Mouse (Mus musculus) lung, postnatal 36 days (tissue): ENCODE measurements at regions not wholly inside any gene's neighbourhood (a gene's known extent, or its start where the extent isn't known, plus 50 kb on each side); places are given as distances from the start of the nearest gene placed in this dataset.
"Not testable (repeated sequence)": the region's sequence is repeated elsewhere in the genome, so short reads cannot be mapped to it uniquely, and the experiment has no call there.

ENCODE experiments used
- DNase-seq: peaks from one replicate; pipeline ENCODE4 v3.0.0; 2022; ENCODE audit warnings: mixed read lengths

DNA sequence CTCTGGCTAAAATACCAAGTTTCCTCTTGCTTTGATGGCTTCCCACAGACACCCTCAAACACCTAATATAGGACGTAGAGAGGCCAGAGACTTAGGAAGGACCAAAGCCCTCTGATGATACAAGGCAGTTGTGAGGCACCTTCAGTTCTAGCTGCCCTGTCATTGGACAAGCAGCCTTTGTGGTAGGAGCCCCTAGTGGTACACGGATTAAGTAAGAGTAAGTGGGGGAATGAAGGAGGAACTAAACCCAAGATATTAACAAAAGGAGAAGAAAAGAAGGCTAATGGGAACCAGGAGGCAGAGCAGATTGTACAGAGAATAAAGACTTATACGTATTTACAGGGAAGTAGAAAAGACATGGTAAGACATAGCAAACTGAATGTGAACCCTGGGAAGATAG lies 352.3 kb upstream of the Tmco5 start:
- DNase-seq, result not testable (repeated sequence)

DNA sequence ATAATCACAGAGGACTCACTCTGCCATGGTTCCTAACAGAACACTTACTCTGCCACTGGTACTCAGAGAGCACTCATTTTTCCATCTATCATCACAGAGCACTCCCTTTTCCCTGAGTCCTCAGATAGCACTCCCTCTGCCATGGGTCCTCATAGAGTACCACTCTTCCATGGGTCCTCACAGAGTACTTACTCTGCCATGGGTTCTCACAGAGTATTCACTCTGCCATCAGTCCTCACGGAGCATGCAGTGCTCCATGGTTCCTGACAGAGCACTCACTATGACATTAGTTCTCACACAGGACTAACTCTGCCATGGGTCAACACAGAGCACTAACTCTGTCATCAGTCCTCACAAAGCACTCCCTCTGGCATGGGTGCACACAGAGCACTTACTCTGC lies 342.0 kb upstream of the Tmco5 start:
- no peak for DNase-seq

DNA sequence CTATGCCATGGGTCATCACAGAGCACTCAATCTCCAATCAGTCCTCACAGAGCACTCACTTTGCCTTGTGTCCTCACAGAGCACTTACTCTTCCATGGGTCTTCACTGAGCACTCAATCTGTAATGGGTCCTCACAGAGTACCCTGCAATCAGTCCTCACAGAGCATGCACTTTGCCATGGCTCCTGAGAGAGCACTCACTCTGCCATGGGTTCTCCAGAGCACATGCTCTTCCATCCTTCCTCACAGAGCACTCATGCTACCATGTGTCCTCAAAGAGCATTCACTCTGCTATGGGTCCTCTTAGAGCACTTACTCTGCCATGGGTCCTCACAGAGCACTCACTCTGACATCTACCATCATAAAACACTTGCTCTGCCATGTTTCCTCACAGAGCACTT lies 319.1 kb upstream of the Tmco5 start:
- no peak for DNase-seq

DNA sequence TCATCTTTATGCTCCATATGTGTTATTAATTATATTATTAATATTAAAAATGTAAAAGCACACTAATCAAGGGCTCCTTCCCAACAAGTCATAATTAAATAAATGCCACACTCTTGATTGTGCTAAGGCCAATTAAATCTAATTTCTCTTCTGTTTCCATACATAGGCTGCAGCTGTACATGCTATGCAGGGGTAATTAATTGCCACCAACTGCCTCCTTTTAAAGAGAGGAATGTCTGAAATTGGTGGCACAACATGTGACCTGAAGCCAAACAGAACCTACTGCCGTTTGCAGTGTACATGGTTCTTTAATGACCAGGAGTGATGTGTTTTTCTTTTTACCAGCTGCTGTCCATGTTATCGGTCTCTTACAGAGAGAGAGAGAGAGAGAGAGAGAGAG lies 294.5 kb upstream of the Tmco5 start:
- DNase-seq, result no peak

DNA sequence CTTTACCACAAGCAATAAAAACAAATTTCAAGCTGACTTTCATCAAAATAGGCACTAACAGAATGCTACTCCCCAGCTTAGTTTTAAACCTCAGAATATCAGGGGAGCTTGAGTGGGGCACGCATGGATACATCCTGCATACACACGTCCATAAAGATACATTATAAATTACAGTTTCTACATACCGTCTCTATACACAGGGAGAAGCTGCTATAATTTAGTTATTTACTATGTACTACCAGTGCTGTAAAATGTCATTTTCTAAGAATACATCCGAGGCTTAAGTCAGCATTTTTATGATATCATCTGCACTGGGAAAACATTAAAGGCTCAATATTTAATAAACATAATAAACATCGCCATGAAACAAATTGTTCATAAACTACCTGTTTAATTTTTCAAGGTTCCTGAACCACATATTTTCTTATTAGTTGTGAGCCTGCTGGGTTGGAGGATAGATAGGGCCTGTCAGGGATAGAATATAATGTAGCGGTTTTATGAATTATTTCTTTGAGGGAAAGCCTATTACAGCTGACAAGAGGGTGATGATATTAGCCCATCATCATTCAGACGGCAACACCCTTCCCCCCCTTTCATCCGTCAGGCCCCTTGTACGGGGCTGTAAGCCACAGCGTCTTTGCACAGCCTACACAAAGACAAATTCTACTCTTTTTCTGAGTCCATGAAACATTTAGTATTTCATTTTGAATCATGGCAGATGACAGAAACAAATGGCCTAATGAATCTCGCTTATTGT lies 292.1 kb upstream of the Tmco5 start:
- DNase-seq, result no peak

DNA sequence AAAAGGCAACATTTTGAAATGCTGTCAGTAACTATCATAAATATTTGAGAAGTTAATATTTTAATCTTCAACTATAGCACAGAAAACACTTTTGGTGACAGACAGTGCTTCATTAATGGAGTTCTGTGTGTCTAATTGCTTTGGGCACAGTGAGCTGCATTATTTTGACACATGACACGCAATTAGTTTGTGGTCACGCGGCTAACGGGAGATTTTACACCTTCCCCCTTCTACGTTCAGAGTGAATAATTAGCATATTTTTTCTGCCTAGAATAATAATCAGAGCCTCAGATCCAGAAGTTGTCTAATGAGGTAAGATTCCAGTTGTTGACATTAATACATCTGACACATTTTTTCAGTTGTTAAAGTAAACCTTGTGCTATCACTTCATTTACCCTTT lies 272.6 kb upstream of the Tmco5 start:
- no peak for DNase-seq

DNA sequence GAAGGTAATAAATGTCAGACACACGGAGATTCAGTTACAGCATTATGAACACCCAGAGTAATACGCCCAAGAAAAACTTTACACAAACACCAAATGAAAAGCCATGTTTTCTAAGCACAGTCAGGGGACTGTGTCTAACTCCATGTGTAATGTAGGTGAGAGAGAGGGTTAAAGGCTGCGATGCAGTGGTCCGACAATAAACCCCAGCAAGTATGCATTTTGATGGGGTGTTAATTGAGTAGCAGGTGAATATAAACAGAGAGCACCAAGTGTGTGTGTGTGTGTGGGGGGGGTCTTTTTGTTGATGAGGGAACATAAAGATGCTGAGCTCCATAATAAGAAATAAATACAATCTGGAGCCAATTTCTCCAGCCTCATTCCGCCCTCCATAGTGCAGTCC lies 238.6 kb upstream of the Tmco5 start:
- DNase-seq, result no peak

DNA sequence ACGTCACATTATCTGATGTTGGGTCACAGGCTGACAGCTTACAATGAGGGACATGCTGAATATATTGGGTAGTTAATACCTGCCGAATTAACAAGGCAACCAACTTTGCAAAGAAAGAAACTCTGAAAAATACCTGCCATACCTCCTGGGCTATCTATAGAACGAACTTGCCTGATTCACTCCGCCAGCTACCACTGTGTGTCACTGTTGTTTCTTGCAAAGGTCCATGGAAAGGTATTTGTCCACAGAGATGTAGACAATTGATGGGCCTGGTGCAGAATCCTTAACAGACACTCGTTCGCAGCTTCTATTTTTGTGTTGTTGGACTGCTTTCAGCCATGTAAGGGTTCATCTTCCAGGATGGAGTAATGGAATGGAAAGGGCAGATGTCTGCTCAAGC lies 226.4 kb upstream of the Tmco5 start:
- peak; percentile 2 for DNase-seq

DNA sequence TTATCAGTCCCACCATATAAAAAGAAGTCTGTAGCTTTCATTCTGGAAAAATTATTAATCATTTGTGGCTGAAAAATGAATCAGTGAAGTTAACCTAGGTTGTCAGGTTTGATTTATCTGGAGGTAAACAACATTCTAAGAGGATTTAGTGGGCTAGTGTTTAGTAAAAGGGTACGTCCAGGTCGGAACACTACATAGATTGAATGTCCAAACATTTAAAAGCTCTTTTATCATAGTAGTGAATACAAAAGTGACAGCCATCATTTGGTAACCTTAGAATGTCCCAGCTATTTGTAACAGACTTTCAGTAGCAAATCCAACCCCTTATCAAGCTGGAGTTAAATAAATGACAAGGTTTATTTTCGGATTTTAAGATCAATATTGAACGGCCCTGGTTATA lies 192.7 kb upstream of the Tmco5 start:
- DNase-seq, result no peak

DNA sequence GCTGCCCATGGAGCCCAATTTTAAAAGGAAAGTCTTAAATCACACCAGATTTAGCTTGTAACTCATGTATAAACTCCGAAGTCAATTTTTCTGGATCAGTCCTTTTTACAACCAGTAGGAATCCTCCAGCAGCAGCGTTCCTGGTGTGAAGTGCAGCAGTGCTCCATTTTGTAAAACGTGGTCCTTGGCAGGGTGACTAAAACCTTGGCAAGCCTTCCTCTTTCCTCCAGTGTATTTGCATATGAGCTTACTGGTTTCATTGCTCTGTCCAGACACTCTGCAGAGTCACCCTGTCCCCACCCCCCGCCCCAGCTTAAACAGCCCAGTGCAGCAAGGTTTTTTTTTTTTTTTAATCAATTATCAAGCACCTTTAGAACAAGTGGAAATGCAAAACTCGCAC lies 180.9 kb upstream of the Tmco5 start:
- no peak for DNase-seq

DNA sequence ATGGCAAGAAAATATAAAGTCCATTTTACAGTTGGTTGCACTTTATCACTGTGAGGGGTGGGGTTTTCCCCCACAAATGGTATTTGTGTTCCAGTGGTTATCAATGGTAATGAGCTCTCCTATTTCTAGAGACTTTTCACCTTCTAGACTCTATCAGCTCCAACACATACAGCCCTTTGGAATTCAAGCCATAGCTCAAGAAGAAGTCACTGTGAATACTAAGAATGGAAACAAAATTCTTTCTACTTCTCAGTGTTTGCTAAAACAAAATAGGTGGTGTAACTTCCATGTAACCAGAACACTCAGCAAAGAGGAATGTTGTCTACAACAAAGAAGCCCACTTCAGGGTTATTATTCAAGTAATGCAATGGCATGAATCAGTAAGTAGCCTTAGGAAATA lies 173.8 kb upstream of the Tmco5 start:
- DNase-seq, result no peak

DNA sequence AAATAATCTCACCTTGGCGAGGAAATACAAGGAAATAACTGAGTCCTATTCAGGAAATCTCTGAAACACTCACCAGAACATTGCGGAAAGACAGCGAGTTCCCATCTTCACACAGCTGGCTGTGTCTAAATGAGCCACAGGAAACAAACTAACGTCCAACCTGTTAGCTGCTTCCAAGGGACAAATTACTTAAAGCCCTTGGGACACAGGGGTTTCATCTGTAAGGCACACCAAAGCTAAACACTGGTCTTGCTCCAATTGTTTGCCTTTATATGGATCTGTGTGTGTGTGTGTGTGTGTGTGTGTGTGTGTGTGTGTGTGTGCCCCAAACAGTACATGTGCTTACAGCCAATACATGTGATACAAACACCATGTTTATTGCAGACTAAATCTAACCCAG lies 168.9 kb upstream of the Tmco5 start:
- DNase-seq, result no peak

DNA sequence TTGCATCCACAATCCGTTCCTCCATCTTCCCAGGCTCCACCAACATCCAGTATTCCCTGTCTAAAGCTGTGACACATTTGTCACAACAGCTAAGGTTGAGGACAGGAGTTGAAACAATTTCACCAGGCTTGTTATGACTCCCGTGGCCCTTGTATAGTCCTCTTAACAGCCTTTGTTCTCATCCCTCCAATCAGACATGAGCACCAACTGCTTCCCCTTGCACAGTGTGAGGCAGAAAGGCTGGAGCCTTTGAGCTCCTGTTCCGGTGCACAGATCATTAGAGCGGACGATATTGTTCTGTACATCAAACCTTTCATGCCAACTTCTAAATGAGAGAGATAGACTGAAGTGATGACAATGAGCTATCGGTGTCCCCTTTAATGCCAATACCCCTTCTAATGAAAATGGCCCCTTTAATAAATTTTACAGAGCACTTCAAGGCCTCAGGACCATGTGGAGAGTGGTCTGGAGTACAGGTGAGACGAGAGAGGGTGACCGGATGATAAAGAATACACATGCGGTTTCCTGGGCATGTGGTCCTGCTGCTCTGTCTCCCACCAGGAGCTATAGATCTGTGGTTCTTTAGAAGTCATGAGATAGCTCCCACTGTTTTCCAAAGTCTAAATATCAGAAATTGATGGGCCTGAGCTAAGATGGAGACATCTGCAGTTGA lies 161.8 kb upstream of the Tmco5 start:
- no peak for DNase-seq

DNA sequence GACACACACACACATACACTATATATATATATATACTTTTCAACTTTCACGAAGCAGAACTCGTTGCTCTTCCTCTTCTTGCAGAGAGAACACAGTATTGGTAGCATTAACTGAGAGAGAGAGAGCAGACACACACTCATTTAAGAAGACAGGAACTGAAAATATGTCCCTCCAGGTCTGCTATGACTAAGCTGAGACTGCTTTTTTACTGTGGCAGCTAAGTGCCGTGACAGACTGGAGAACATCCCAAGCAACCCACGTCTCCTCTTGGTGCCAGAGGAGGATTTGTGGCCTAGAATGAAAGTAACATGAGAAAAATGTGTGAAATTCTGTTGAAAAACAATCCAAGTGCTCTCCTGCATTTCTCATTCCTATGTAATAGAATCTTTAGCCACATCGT lies 159.9 kb upstream of the Tmco5 start:
- no peak for DNase-seq

DNA sequence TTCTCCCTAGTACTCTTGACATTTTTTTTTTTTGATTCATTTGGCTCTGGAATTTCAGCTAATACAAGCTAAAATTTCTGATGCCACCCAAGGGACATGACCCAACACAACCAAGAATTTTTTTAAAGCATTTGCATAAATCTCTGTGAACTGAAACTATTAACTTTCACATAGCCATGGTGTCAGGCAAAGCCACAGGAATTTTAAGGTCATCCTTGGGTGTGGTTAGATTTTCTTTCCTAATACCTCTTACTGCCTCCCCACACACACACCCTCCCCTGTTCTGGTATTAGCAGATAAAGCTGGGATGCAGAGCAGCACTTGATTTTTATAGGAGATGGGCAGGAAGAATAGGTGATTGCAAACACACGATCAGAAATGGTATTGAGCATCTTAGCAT lies 150.9 kb upstream of the Tmco5 start:
- no peak for DNase-seq

DNA sequence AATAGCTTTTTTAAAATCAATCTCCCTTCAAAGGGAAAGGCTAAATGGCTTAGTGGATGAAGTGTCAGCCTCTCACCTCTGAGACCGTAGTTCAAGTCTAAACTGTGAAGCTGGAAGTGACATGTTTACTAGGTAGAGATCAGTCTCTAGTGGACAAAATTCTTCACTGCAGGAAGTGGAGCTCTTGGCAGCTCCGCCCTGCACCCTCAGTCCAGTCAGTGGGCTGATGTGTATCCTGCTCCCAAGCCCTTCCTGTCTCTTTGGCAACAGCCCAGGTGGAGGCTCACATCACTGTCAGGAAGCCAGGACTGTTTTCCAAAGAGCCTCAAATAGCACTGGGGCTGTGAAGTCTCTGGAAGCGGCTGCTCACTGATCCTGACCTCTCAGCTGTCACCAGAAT lies 142.8 kb upstream of the Tmco5 start:
- DNase-seq, result peak; percentile 45

DNA sequence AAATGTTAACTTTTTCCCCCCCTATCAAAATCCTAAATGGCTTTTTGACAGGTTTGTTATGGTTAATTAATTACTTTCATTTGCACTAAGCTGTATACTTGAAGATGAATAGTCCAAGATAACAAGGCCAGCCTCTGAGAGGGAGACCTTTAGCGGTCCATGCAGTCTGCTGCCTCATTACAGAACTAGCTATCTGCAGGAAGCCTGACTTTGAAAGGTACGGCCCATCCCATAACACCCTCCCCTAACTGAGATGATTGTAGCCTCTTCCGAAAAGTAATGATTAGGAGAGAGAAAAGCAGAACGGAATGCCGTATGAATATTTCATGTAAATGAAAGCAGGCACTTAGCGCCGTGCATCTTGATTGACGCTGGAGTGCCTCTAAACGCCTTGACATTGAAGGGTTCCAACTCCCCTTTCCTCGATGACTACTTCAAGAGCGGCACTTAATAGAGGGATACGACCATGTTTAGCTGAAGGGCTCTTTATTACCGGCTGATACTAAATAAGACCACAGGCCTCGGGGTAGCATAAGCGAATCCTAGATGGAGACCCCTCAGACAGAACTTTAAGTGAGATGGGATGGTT lies 109.9 kb upstream of the Tmco5 start:
- DNase-seq, result no peak

DNA sequence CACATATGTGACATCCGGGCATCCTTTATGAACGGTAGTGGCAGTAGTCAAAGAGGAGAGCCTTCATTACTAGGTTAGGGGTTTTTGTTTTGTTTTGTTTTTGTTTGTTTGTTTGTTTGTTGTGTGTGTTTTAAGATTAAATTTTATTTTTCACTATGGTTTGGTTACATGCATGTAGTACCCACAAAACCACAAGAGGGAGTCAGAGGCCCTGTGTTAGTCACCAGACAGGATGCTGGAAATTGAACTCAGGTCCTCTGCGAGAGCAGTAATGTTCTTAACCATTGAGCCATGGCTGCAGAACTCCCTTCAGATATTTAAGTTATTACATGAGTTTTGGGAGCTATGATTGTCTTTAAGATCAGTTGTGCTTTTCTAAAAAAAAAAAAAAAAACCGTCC lies 109.3 kb upstream of the Tmco5 start:
- DNase-seq, result no peak

DNA sequence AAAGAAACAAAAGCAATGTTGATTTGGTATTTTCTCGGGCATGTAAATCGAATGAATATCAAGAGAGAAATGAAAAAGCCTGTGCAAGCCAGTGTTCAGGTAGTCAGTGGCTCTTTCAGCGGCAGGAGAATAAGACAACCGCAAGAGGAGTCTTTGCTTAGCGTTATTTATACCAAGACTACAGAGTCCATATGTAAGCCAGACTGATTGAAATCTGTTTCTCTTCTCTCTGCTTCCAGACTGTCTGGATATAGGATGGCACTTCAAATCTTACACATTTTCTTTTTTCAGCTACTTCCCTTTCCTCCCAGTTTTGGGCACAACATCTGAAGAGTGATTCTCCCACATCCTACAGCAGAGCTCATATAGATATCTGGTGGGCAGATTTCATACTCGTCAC lies 105.9 kb upstream of the Tmco5 start:
- no peak for DNase-seq

DNA sequence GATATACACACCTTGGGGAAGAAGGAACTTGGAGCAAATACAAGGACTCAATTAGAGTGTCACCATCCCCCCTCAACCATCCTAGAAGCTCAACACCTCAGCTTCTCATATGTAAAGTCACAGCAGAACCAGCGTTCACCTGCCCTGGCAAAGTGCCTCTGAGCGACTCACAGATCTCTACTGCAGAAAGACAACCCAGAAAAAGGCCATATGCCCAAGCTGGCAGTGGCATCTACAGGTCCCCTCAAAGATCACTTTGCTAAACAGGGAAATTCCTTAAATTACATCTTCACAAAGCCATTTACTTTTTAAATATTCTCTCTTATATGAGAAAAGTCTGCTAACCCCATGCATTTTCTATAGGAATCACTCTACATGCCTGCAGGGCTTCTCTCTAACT lies 78.3 kb upstream of the Tmco5 start:
- DNase-seq, result no peak

DNA sequence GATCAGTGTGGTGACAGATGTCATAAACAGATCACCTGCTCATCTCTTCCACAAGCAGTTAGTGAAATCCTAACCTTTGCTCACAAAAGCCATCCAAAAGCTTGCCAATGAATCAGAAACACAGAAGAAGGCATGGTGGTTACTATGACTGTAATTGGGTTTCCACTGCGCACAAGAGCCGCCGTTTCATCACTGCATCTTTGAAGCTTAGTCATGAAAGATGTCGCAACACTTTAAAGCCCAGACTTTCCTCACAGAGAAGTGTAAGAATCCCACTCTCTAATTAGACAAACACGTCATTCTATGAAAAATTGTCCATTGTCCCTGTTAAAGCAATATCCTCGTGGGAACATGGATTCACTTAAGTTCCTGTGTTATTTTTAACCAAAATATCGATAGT lies 76.9 kb upstream of the Tmco5 start:
- DNase-seq, result no peak

DNA sequence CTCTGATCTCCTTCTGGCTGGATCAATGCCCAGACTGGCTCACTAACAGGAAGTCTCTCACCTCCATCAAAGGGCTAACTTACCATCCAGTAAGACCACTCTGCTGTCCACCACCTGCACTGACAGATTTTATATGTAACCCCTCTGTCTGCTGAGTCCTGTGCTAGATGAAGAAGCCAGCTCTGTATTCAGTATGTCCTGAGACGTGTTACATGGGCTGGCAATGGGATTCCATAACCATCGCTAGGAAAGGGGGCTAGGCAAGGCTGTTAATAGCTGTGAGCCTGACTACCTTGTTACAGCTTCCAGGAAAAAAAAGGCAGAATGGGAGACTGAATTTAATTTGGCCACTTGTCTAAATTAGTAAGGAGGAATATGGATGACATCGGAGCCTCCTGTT lies 71.3 kb upstream of the Tmco5 start:
- DNase-seq, result no peak

DNA sequence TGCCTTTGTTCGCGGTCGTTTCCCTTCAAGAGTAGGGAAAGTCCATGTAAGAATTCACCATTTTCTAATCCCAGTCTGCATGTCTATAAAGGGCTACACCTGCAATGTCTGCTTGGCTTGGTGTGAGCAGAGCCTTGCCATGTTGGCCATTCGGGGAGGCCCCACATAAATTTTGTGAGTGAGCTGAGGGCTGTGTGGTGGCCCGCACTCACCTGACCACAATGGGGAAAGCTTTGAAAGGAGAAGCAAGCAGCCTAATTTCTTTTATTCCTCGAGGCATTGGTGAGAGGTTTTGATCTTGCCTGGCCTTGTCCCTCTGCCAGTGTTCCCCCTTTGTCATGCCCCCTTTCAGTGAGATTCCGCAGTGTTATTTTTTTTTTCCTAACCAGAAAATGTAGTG lies 70.9 kb upstream of the Tmco5 start:
- no peak for DNase-seq

DNA sequence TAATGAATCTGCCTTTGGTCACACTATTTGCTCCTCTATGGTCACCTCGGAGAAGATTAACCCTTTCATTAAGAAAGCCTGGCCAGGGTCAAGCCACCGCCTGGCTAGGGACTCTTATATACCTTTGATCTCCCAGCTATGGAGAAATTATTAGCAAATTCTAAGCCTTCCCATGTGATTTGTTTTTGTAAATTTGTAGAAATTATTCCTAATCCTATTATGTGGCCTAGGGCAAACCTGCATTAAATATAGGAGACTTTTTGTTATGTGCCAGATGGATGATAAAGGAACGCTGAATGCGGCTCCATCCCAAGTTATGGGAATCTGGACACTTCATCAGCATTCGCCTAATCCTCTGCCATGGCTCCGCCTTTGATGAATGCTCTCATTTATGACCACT lies 70.4 kb upstream of the Tmco5 start:
- DNase-seq, result no peak

DNA sequence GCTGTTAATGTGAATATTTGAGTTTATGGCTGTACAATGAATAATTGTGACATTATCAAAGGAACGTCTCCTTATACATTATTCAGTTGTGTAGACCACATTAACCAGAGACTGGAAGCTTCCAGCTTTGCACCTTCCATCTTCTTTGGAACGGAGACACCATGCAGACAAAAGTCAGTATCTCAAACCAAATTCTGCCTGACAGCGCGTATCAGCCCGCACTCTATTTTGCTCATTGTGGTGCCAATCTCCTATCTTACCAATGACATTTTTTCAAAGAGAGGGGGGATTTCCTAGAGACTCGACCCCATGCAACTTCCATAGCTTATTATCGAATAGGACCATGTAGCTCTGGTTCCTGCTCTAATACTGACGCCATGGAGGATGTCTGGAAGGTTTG lies 69.9 kb upstream of the Tmco5 start:
- DNase-seq, result no peak
